Mouse (Mus musculus): ENCODE data around the gene Trim15. TPM values are rescaled to one million over a fixed set of nuclear protein-coding genes. Genes with fewer than 3 reads are reported as not detected.
"Not testable (repeated sequence)": the region's sequence is repeated elsewhere in the genome, so short reads cannot be mapped to it uniquely, and the experiment has no call there.

The Trim15 gene
- polyA plus RNA-seq, 1 experiment from 2014 or later: 0.10 TPM

DNA sequence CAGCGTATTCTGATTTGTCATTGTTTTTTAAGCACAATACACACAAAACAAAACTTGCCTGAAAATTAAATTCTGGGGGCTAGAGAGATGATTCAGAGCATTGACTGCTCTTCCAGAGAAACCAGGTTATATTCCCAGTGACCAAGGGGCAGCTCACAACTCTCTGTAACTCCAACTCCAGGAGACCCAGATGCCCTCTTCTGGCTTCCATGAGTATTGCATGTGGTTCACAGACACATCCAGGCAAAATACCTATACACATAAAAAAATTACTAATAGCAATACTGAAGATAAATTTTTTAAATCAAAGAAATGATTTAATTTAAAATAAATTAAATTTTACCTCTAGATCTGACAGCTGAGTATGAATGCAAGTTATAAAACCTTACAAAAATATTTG, 29.6 kb upstream of the Trim15 start:
- Histone ChIP-seq H3K36me3 (no peaks in the 10 kb centered on the region), H3K27ac (no peak overlapping the region), H3K9me3 (no peaks in the 10 kb centered on the region), H3K4me3 (no peak overlapping the region), H3K4me2 (no peak overlapping the region), H3K4me1 (no peaks in the 10 kb centered on the region), H3K27me3 (no peaks in the 10 kb centered on the region), H3K9ac (no peak overlapping the region)
- 95% methylated on average over 1 of the region's 1 CpGs for WGBS
- no peak for ATAC-seq (ENCODE audit: insufficient number of reproducible peaks, low FRiP score, low TSS enrichment, low read depth)

GRCm38 (mm10) chr17:36893387-36893786, 26.4 kb upstream of the Trim15 start:
- Histone ChIP-seq H3K27me3 (no peaks in the 10 kb centered on the region), H3K36me3 (no peaks in the 10 kb centered on the region), H3K4me3 (no peak overlapping the region), H3K9ac (no peak overlapping the region), H3K27ac (no peak overlapping the region), H3K4me2 (no peak overlapping the region), H3K4me1 (no peaks in the 10 kb centered on the region), H3K9me3 (no peaks in the 10 kb centered on the region)
- no peak for ATAC-seq (ENCODE audit: insufficient number of reproducible peaks, low FRiP score, low TSS enrichment, low read depth)
- WGBS: 63% methylated on average over 5 of the region's 5 CpGs

- no peak for ATAC-seq (ENCODE audit: insufficient number of reproducible peaks, low FRiP score, low TSS enrichment, low read depth)
These were observed 25.4 kb upstream of the Trim15 start for GRCm38 (mm10) chr17:36892362-36892761.

GRCm38 (mm10) chr17:36891496-36891895, 24.5 kb upstream of the Trim15 start:
- 80% methylated on average over 1 of the region's 1 CpGs for WGBS
- not testable (repeated sequence) for H3K9ac ChIP-seq; H3K27ac ChIP-seq; H3K9me3 ChIP-seq; H3K4me3 ChIP-seq; H3K27me3 ChIP-seq; H3K4me2 ChIP-seq; ATAC-seq (ENCODE audit: insufficient number of reproducible peaks, low FRiP score, low TSS enrichment, low read depth); H3K36me3 ChIP-seq; H3K4me1 ChIP-seq

More at GRCm38 (mm10) chr17:36892362-36892761, 25.4 kb upstream of the Trim15 start:
- no peak overlapping the region for H3K4me3 ChIP-seq
- no peak overlapping the region for H3K9ac ChIP-seq
- no peaks in the 10 kb centered on the region for H3K4me1 ChIP-seq
- H3K27me3 ChIP-seq: no peaks in the 10 kb centered on the region
- H3K4me2 ChIP-seq: no peak overlapping the region
- H3K27ac ChIP-seq: no peak overlapping the region
- H3K9me3 ChIP-seq: no peaks in the 10 kb centered on the region
- 7% methylated on average over 2 of the region's 2 CpGs for WGBS
- H3K36me3 ChIP-seq: no peaks in the 10 kb centered on the region

- no peak within 1 kb of the TSS for H3K4me2 ChIP-seq
- H3K36me3 ChIP-seq: no peaks in the 10 kb centered on the region
These were observed 23.3 kb upstream of the Trim15 start, which contains the start of gene Trim40 for GRCm38 (mm10) chr17:36890073-36890903. Gene Trim40 (minus strand): TSS chr17:36890123.

DNA sequence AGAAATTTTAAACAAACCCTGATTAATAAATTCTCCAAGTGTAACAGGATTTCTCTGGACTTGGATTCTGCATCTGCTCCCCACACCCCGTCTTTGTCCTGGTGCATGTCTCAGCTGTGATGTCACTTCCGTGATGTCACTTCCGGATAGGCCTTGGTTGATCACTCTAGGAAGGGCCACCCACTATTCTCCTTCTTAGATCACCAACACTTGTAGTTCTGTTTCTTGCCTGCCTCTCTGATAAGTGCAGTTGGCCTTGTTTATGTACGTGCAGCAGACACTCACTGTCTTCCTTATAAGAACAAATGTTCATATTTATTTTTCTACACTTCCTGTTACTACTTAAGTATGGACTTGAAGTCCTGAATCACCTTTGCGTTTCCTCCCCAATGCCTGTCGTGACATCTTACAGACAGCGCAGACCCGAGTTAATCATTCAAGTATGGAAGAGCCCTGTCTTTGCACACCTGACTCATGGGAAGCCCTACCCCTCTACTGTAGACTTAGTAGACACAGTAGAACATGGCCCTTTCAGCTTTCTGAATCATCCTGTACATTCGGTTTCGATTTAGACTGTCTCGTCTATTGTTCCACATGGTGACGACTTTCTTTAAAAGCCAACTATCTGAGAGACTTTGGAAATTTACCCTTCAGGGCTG, 18.3 kb upstream of the Trim15 start:
- ATAC-seq (ENCODE audit: insufficient number of reproducible peaks, low FRiP score, low TSS enrichment, low read depth): no peak

More at GRCm38 (mm10) chr17:36890073-36890903, 23.3 kb upstream of the Trim15 start, which contains the start of gene Trim40:
- Histone ChIP-seq H3K9me3 (no peaks in the 10 kb centered on the region), H3K4me3 (no peak within 1 kb of the TSS), H3K27ac (no peak within 1 kb of the TSS), H3K27me3 (no peaks in the 10 kb centered on the region), H3K9ac (no peak within 1 kb of the TSS), H3K4me1 (no peaks in the 10 kb centered on the region)
- WGBS: 79% methylated on average over 5 of the region's 5 CpGs
- no peak for ATAC-seq (ENCODE audit: insufficient number of reproducible peaks, low FRiP score, low TSS enrichment, low read depth)

GRCm38 (mm10) chr17:36883350-36883749, 16.3 kb upstream of the Trim15 start:
- WGBS: 54% methylated on average over 2 of the region's 2 CpGs
- no peak overlapping the region for H3K27ac ChIP-seq
- no peak for ATAC-seq (ENCODE audit: insufficient number of reproducible peaks, low FRiP score, low TSS enrichment, low read depth)
- no peaks in the 10 kb centered on the region for H3K4me1 ChIP-seq
- no peak overlapping the region for H3K9ac ChIP-seq
- H3K4me2 ChIP-seq: no peak overlapping the region
- H3K9me3 ChIP-seq: no peaks in the 10 kb centered on the region
- H3K27me3 ChIP-seq: no peaks in the 10 kb centered on the region
- H3K4me3 ChIP-seq: no peak overlapping the region
- H3K36me3 ChIP-seq: no peaks in the 10 kb centered on the region

More for the DNA sequence above, 18.3 kb upstream of the Trim15 start:
- Histone ChIP-seq H3K27me3 (no peaks in the 10 kb centered on the region), H3K36me3 (no peaks in the 10 kb centered on the region), H3K4me2 (no peak overlapping the region), H3K4me3 (no peak overlapping the region), H3K27ac (no peak overlapping the region), H3K4me1 (no peaks in the 10 kb centered on the region), H3K9me3 (no peaks in the 10 kb centered on the region), H3K9ac (no peak overlapping the region)
- 90% methylated on average over 12 of the region's 12 CpGs for WGBS

DNA sequence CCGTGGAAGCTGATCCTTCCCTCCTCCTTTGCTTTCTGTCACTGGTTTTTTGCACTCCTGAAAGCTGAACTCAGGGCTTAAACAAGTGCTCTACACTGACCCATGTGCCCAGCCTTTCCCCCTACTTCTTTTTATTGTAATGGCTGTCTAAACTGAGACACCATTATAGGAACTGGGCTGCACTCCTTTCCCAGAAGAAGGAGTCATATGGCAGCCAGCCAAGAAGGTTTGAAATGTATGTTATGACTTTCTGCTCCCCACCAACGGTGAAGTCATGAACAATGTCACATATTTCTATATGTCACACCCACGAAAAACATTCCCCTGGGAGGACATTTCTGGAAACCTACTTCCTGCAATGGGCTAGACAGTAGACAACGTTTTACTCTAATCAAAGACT, 7.6 kb upstream of the Trim15 start:
- Histone ChIP-seq H3K4me2 (no peak overlapping the region), H3K4me1 (no peaks in the 10 kb centered on the region), H3K27me3 (0 out of 2 replicates have a peak, but pooled peaks cover 3% of the 10 kb centered on the region), H3K4me3 (no peak overlapping the region), H3K36me3 (no peaks in the 10 kb centered on the region), H3K9ac (no peak overlapping the region), H3K9me3 (no peaks in the 10 kb centered on the region), H3K27ac (no peak overlapping the region)
- 49% methylated on average over 4 of the region's 4 CpGs for WGBS
- no peak for ATAC-seq (ENCODE audit: insufficient number of reproducible peaks, low FRiP score, low TSS enrichment, low read depth)

DNA sequence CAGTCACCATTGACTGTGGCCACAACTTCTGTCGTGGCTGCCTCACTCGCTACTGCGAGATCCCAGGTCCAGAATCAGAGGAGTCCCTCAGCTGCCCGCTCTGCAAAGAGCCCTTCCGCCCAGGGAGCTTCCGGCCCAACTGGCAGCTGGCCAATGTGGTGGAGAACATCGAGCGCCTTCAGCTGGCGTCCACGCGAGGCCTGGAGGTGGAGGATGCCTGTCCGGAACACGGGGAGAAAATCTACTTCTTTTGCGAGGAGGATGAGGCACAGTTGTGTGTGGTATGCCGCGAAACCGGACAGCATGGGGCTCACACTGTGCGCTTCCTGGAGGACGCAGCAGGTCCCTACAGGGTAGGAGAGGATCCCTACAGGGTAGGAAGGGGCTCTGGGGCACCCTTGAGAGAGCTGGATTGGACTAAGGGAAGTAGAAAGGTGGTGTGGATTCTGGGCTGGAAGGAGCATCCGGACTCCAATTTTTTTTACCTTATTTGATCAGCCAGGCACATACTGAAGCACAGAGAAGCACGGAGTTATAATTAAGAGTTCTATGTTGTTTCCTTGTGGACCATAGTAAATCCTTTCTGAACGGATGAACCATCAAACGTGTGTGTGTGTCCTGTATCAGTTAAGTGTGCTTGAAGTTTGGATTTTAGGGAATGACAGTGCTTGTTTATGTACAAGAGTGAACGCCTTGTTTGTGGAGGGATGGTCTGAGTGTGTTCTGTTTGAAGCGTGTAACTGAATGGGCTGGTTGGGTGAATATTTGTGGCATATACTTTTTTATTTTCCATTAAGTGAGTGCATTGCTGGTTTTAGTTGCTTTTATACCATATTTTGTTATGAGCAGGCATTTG, 3.2 kb upstream of the Trim15 start:
- WGBS: 73% methylated on average over 25 of the region's 25 CpGs
- no peak for ATAC-seq (ENCODE audit: insufficient number of reproducible peaks, low FRiP score, low TSS enrichment, low read depth)
- H3K9ac ChIP-seq: no peak overlapping the region
- H3K9me3 ChIP-seq: no peaks in the 10 kb centered on the region
- peaks cover 25% of the 10 kb centered on the region for H3K27me3 ChIP-seq
- H3K4me3 ChIP-seq: no peak overlapping the region
- H3K36me3 ChIP-seq: no peaks in the 10 kb centered on the region
- H3K4me2 ChIP-seq: no peak overlapping the region
- 0 out of 2 replicates have a peak, but pooled peaks cover 4% of the 10 kb centered on the region for H3K4me1 ChIP-seq
- no peak overlapping the region for H3K27ac ChIP-seq

GRCm38 (mm10) chr17:36869284-36869954, 2.4 kb upstream of the Trim15 start, which contains the start of gene Trim10:
Gene Trim10 (plus strand): TSS chr17:36869574.
- ATAC-seq (ENCODE audit: insufficient number of reproducible peaks, low FRiP score, low TSS enrichment, low read depth): no peak
- Histone ChIP-seq H3K4me2 (no peak within 1 kb of the TSS), H3K9ac (no peak within 1 kb of the TSS), H3K27me3 (peaks cover 32% of the 10 kb centered on the region), H3K4me3 (no peak within 1 kb of the TSS), H3K4me1 (0 out of 2 replicates have a peak, but pooled peaks cover 4% of the 10 kb centered on the region), H3K27ac (no peak within 1 kb of the TSS), H3K36me3 (no peaks in the 10 kb centered on the region), H3K9me3 (no peaks in the 10 kb centered on the region)
- WGBS: 65% methylated on average over 4 of the region's 4 CpGs

- 66% methylated on average over 2 of the region's 2 CpGs for WGBS
- no peak overlapping the region for H3K9ac ChIP-seq
- 0 out of 2 replicates have a peak, but pooled peaks cover 4% of the 10 kb centered on the region for H3K4me1 ChIP-seq
- H3K9me3 ChIP-seq: no peaks in the 10 kb centered on the region
- no peak for ATAC-seq (ENCODE audit: insufficient number of reproducible peaks, low FRiP score, low TSS enrichment, low read depth)
- H3K27me3 ChIP-seq: peaks cover 32% of the 10 kb centered on the region
- no peak overlapping the region for H3K4me2 ChIP-seq
- no peaks in the 10 kb centered on the region for H3K36me3 ChIP-seq
- no peak overlapping the region for H3K4me3 ChIP-seq
- no peak overlapping the region for H3K27ac ChIP-seq
These were observed 1.8 kb upstream of the Trim15 start for GRCm38 (mm10) chr17:36868836-36869235.

All from limb, embryonic 15.5 days (tissue).